Mouse (Mus musculus): ENCODE results near the gene Sox5.

- TF ChIP-seq CTCF (IDR thresholded peaks at IDR 0.05; ENCODE audit: extremely low read depth, insufficient read length, insufficient replicate concordance, low read depth, low read length) (no peak), POLR2A (IDR thresholded peaks at IDR 0.05; ENCODE audit: low read depth, low read length) (no peak)
Measured at GRCm38 (mm10) chr6:144804321-144804720, 22.5 kb upstream of the Sox5 start.

Measured in small intestine, adult 2 months (tissue).